Mouse (Mus musculus): ENCODE data around the gene Susd1. TPM values are rescaled to one million over a fixed set of nuclear protein-coding genes. Genes with fewer than 3 reads are reported as not detected.

Gene Susd1
- total and polyA plus RNA-seq, 3 experiments = 1.6 to 6.1 (median 4.1) TPM

GRCm38 (mm10) chr4:59351938-59352337 lies 86.5 kb downstream of the Susd1 start:
- in situ Hi-C loops (cut with MboI; ENCODE audit: low pct_ligation_motif_present, low pct_unique_long_range_greater_than_20kb, low sequenced_read_pairs) = loop anchor here (25.0 kb wide), 2 partner anchors 410 to 510 kb away; no protein-coding TSS in a partner anchor

GRCm38 (mm10) chr4:59350354-59350753 lies 88.1 kb downstream of the Susd1 start:
- no peak overlapping the region for H3K4me3 ChIP-seq (replicated peaks in 1 of 3; ENCODE audit: low read depth in 2 of 3, low read length in 2 of 3, poor library complexity in 1 of 3)
- H3K9ac ChIP-seq (ENCODE audit: insufficient read depth, low read depth) = no peak overlapping the region
- H3K79me2 ChIP-seq (replicated peaks; ENCODE audit: control insufficient read depth, extremely low read depth, insufficient read depth, poor library complexity, severe bottlenecking) = no peaks in the 10 kb centered on the region
- no peaks in the 10 kb centered on the region for H3K9me3 ChIP-seq (replicated peaks; ENCODE audit: low read length)
- H3K36me3 ChIP-seq (replicated peaks in 1 of 2; ENCODE audit: control insufficient read depth in 1 of 2, insufficient read depth in 1 of 2, low read length in 1 of 2) = no peaks in the 10 kb centered on the region
- H3K27me3 ChIP-seq (replicated peaks) = no peaks in the 10 kb centered on the region
- TF ChIP-seq USF2 (conservative IDR thresholded peaks at IDR 0.05; ENCODE audit: low read depth, low read length) (no peak), CHD1 (IDR thresholded peaks at IDR 0.05; ENCODE audit: low read depth, low read length) (no peak), BHLHE40 (IDR thresholded peaks at IDR 0.05; ENCODE audit: low read depth, low read length) (no peak), TCF12 (IDR thresholded peaks at IDR 0.05; ENCODE audit: low read depth, low read length) (no peak), ZNF384 (IDR thresholded peaks at IDR 0.05; ENCODE audit: low read depth, low read length) (no peak), TBP (conservative IDR thresholded peaks at IDR 0.05; ENCODE audit: low read depth, low read length) (peak; percentile 91), RCOR1 (conservative IDR thresholded peaks at IDR 0.05; ENCODE audit: low read depth, low read length) (no peak)
- peaks cover 17 to 41% of the 10 kb centered on the region in 2 experiments for H3K4me1 ChIP-seq (ENCODE audit: control insufficient read depth in 1 of 2, insufficient read depth in 2 of 2)
- no peak overlapping the region for H3K4me2 ChIP-seq (ENCODE audit: insufficient read depth, low read depth, poor library complexity, severe bottlenecking)
- dilution Hi-C loops (cut with MboI; ENCODE audit: extremely low pct_ligation_motif_present, extremely low pct_unique_long_range_greater_than_20kb, low sequenced_read_pairs) (no loop called here), in situ Hi-C loops (cut with MboI; ENCODE audit: low pct_ligation_motif_present, low pct_unique_long_range_greater_than_20kb, low sequenced_read_pairs) (loop anchor here (25.0 kb wide), 2 partner anchors 412 to 512 kb away; no protein-coding TSS in a partner anchor)
- no peak for DNase-seq (ENCODE audit: extremely low read depth)
- H3K27ac ChIP-seq (ENCODE audit: insufficient read depth, low read depth) = no peak overlapping the region

More at GRCm38 (mm10) chr4:59351938-59352337, 86.5 kb downstream of the Susd1 start:
- H3K27ac ChIP-seq (ENCODE audit: insufficient read depth, low read depth) = peak overlapping the region; percentile 88
- H3K36me3 ChIP-seq (replicated peaks in 1 of 2; ENCODE audit: control insufficient read depth in 1 of 2, insufficient read depth in 1 of 2, low read length in 1 of 2) = no peaks in the 10 kb centered on the region
- no peak overlapping the region for H3K4me3 ChIP-seq (replicated peaks in 1 of 3; ENCODE audit: low read depth in 2 of 3, low read length in 2 of 3, poor library complexity in 1 of 3)
- TF ChIP-seq ELF1 (IDR thresholded peaks at IDR 0.05; ENCODE audit: low read depth, low read length) (no peak), CHD2 (IDR thresholded peaks at IDR 0.05; ENCODE audit: low read length) (0 out of 2 replicates have a peak, but pooled peaks have one; percentile 29), GABPA (IDR thresholded peaks at IDR 0.05; ENCODE audit: insufficient replicate concordance, low read depth, low read length) (no peak), ETS1 (conservative IDR thresholded peaks at IDR 0.05; ENCODE audit: low read depth, low read length) (peak; percentile 5; the same call in 1 of the 2 replicates), SIN3A (IDR thresholded peaks at IDR 0.05; ENCODE audit: low read length) (no peak; the same call in 1 of the 2 replicates), IRF4 (IDR thresholded peaks at IDR 0.05; ENCODE audit: low read depth, low read length) (peak; percentile 90), EP300 (IDR thresholded peaks at IDR 0.05; ENCODE audit: low read length) (peak; percentile 82), HCFC1 (IDR thresholded peaks at IDR 0.05; ENCODE audit: low read depth, low read length) (no peak), ZC3H11A (IDR thresholded peaks at IDR 0.05; ENCODE audit: low read depth, low read length) (no peak), MAX (IDR thresholded peaks at IDR 0.05; ENCODE audit: low read length) (no peak), PAX5 (IDR thresholded peaks at IDR 0.05; ENCODE audit: low read length) (no peak), MYC (IDR thresholded peaks at IDR 0.05; ENCODE audit: low read depth, low read length) (0 out of 2 replicates have a peak, but pooled peaks have one; percentile 25), JUN (IDR thresholded peaks at IDR 0.05; ENCODE audit: insufficient read depth, low read depth, low read length) (no peak)
- peak overlapping the region; percentile 55 for H3K4me2 ChIP-seq (ENCODE audit: insufficient read depth, low read depth, poor library complexity, severe bottlenecking)
- DNase-seq (ENCODE audit: extremely low read depth) = peak; percentile 42
- H3K27me3 ChIP-seq (replicated peaks) = no peaks in the 10 kb centered on the region
- H3K79me2 ChIP-seq (replicated peaks; ENCODE audit: control insufficient read depth, extremely low read depth, insufficient read depth, poor library complexity, severe bottlenecking) = no peaks in the 10 kb centered on the region
- peaks cover 17 to 41% of the 10 kb centered on the region in 2 experiments for H3K4me1 ChIP-seq (ENCODE audit: control insufficient read depth in 1 of 2, insufficient read depth in 2 of 2)
- dilution Hi-C loops (cut with MboI; ENCODE audit: extremely low pct_ligation_motif_present, extremely low pct_unique_long_range_greater_than_20kb, low sequenced_read_pairs) = no loop called here
- no peaks in the 10 kb centered on the region for H3K9me3 ChIP-seq (replicated peaks; ENCODE audit: low read length)
- peak overlapping the region; percentile 31; the same call in 1 of the 2 replicates for H3K9ac ChIP-seq (ENCODE audit: insufficient read depth, low read depth)
